Mouse (Mus musculus): Measurements from ENCODE around the gene Sh3pxd2a.
A peak's percentile ranks its signal among the peaks of the same experiment; 100 is the strongest.

Sh3pxd2a gene

GRCm38 (mm10) chr19:47330743-47331227 is 133.4 kb downstream of the Sh3pxd2a start:
- DNase-seq, result no peak

GRCm38 (mm10) chr19:47329102-47329501 is 135.1 kb downstream of the Sh3pxd2a start:
- no peak for DNase-seq

- no peak for DNase-seq
These were observed 136.0 kb downstream of the Sh3pxd2a start for GRCm38 (mm10) chr19:47327896-47328882.

- DNase-seq, result peak; percentile 61 to 68
These were observed 138.3 kb downstream of the Sh3pxd2a start for GRCm38 (mm10) chr19:47325881-47326280.

- no peak for DNase-seq
These were observed 140.9 kb downstream of the Sh3pxd2a start for GRCm38 (mm10) chr19:47323096-47323849.

GRCm38 (mm10) chr19:47320331-47320668 is 143.9 kb downstream of the Sh3pxd2a start:
- no peak for DNase-seq

- DNase-seq, result no peak
These were observed 144.5 kb downstream of the Sh3pxd2a start for GRCm38 (mm10) chr19:47319521-47320330.

GRCm38 (mm10) chr19:47319061-47319460 is 145.1 kb downstream of the Sh3pxd2a start:
- no peak for DNase-seq

- no peak for DNase-seq
These were observed 146.9 kb downstream of the Sh3pxd2a start for GRCm38 (mm10) chr19:47317063-47317938.

GRCm38 (mm10) chr19:47316288-47317062 is 147.7 kb downstream of the Sh3pxd2a start:
- DNase-seq, result no peak

GRCm38 (mm10) chr19:47315917-47316265 is 148.3 kb downstream of the Sh3pxd2a start:
- DNase-seq, result no peak

- no peak for DNase-seq
These were observed 148.9 kb downstream of the Sh3pxd2a start for GRCm38 (mm10) chr19:47315091-47315916.

- peak; percentile 27 to 45 for DNase-seq
These were observed 149.9 kb downstream of the Sh3pxd2a start for GRCm38 (mm10) chr19:47314076-47314941.

- DNase-seq, result peak; percentile 58 to 61
These were observed 150.7 kb downstream of the Sh3pxd2a start for GRCm38 (mm10) chr19:47313387-47314075.

- DNase-seq, result no peak
These were observed 153.0 kb downstream of the Sh3pxd2a start for GRCm38 (mm10) chr19:47311162-47311561.

- no peak for DNase-seq
These were observed 154.4 kb downstream of the Sh3pxd2a start for GRCm38 (mm10) chr19:47309824-47310223.

- DNase-seq, result no peak
These were observed 157.3 kb downstream of the Sh3pxd2a start for GRCm38 (mm10) chr19:47306917-47307315.
